In the genomic region with DNA sequence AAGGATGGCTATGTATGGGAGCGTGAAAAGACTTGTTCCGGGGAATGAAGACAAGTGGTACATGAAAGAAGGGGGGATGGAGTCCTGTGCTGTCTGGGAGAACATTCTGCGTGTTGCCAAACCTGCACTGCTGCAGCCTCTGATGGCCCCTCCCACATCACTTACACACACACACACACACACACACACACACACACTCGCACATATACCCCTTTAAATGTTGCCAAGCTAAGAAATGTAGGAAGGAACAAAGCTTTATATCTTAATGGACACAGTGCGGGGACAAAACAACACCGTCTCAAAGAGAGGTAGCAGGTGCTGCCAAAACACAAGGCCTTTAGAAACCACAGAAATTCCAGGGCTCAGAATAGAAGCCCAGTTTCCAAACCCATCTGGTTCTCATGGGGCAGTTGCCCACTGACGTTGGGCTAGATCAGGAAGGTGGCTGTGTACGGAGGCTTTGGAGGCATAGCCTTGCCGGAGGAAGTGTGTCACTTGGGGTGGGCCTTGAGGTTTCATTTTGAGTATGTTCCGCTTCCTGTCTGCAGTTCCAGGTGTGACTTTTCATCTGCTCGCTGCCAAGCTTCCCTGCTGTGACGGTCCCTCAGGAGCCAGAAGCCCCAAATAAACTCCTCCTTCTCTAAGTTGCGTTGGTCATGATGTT, we compare ENCODE assay signal across 9 mouse cellular contexts. TPM values are rescaled to one million over a fixed set of nuclear protein-coding genes. Genes with fewer than 3 reads are reported as not detected.
DNase-seq lines count a peak whose midpoint lies in the region; ATAC-seq lines count a peak whose summit lies in the region.
"Had no signal": no experiment of that assay in that cellular context is flagged by ENCODE, and none has a peak within 500 bp of the region (broad histone marks: within the 10 kb centered on the region; RNA-seq: fewer than 3 reads in every experiment).

No protein-coding gene starts in this region.

- H3K4me3 ChIP-seq in hindbrain, embryonic 15.5 days, result no peak overlapping the region
- H3K4me3 ChIP-seq in hindbrain, embryonic 12.5 days, result no peak overlapping the region
- H3K4me3 ChIP-seq: liver, embryonic 12.5 days had no signal

- peaks cover 41% of the 10 kb centered on the region for H3K4me1 ChIP-seq in hindbrain, embryonic 15.5 days (replicated peaks)
- H3K4me1 ChIP-seq in hindbrain, embryonic 12.5 days, result peaks cover 24% of the 10 kb centered on the region
- H3K4me1 ChIP-seq: liver, embryonic 12.5 days had no signal

- DNase-seq in T-cell, adult 2 months (ENCODE audit: low spot score), result peak; percentile 60
- peak; percentile 86 for DNase-seq in induced T-regulatory cell, adult 2 months (ENCODE audit: low read depth)
- peak; percentile 10 to 44 for DNase-seq in spleen, postnatal 10 days (ENCODE audit: low spot score in 2 of 2)
- no peak for DNase-seq in cerebellum, adult 11-12 months
- no peak for DNase-seq in adrenal gland, postnatal 36 days
- DNase-seq in urinary bladder, postnatal 14 days (ENCODE audit: low spot score), result no peak

- H3K27ac ChIP-seq in hindbrain, embryonic 15.5 days (replicated peaks), result peak overlapping the region; percentile 82
- no peak overlapping the region for H3K27ac ChIP-seq in hindbrain, embryonic 12.5 days
- H3K27ac ChIP-seq: liver, embryonic 12.5 days had no signal

- H3K4me2 ChIP-seq in hindbrain, embryonic 15.5 days, result no peak overlapping the region
- H3K4me2 ChIP-seq in hindbrain, embryonic 12.5 days (replicated peaks), result no peak overlapping the region
- H3K4me2 ChIP-seq: liver, embryonic 12.5 days had no signal

- H3K36me3 ChIP-seq in hindbrain, embryonic 15.5 days, result peaks cover 10% of the 10 kb centered on the region; the same call in 1 of the 2 replicates
- 0 out of 2 replicates have a peak, but pooled peaks cover 4% of the 10 kb centered on the region for H3K36me3 ChIP-seq in hindbrain, embryonic 12.5 days
- H3K36me3 ChIP-seq: liver, embryonic 12.5 days had no signal

- no peaks in the 10 kb centered on the region for H3K27me3 ChIP-seq in hindbrain, embryonic 15.5 days
- no peaks in the 10 kb centered on the region for H3K27me3 ChIP-seq in hindbrain, embryonic 12.5 days
- H3K27me3 ChIP-seq: liver, embryonic 12.5 days had no signal

- no peak overlapping the region for H3K9ac ChIP-seq in hindbrain, embryonic 15.5 days
- H3K9ac ChIP-seq in hindbrain, embryonic 12.5 days, result no peak overlapping the region
- H3K9ac ChIP-seq: liver, embryonic 12.5 days had no signal

- ATAC-seq in hindbrain, embryonic 15.5 days (ENCODE audit: low FRiP score, low read depth), result no peak; the same call in 1 of the 2 replicates
- ATAC-seq in hindbrain, embryonic 12.5 days (ENCODE audit: low FRiP score), result no peak
- ATAC-seq: liver, embryonic 12.5 days had no signal

- 73% methylated on average over 13 of the region's 13 CpGs for WGBS in hindbrain, embryonic 15.5 days
- WGBS in hindbrain, embryonic 12.5 days, result 83% methylated on average over 13 of the region's 13 CpGs

- no peaks in the 10 kb centered on the region for H3K9me3 ChIP-seq in hindbrain, embryonic 15.5 days
- H3K9me3 ChIP-seq in hindbrain, embryonic 12.5 days (replicated peaks), result no peaks in the 10 kb centered on the region
- H3K9me3 ChIP-seq: liver, embryonic 12.5 days had no signal

RNA-seq across cellular contexts. Expression of a gene that starts 28.5 kb away (rescaled TPM):
- 25.6 and 28.9 TPM in 2 replicates for polyA plus RNA-seq in hindbrain, embryonic 15.5 days (2015; fragmentation: Nextera tagmentation; extraction: Ambion mirVana)
- 10.6 and 11.1 TPM in 2 replicates for polyA plus RNA-seq in hindbrain, embryonic 12.5 days (2016; fragmentation: Nextera tagmentation; extraction: Ambion mirVana)
- under 1 TPM; 0.17 to 0.40 TPM for total RNA-seq in adrenal gland, postnatal 36 days (2021)

RNA-seq across cellular contexts. Expression of a gene that starts 41.3 kb away (rescaled TPM):
- 0.35 and 0.47 TPM in 2 replicates for polyA plus RNA-seq in hindbrain, embryonic 15.5 days (2015; fragmentation: Nextera tagmentation; extraction: Ambion mirVana)
- polyA plus RNA-seq in hindbrain, embryonic 12.5 days (2016; fragmentation: Nextera tagmentation; extraction: Ambion mirVana), result 0.23 and 0.55 TPM in 2 replicates
- 1 to 10 TPM; 3.1 to 4.0 TPM for total RNA-seq in adrenal gland, postnatal 36 days (2021)

RNA-seq across cellular contexts. Expression of a gene that starts 41.7 kb away (rescaled TPM):
- 20.4 and 20.8 TPM in 2 replicates for polyA plus RNA-seq in hindbrain, embryonic 15.5 days (2015; fragmentation: Nextera tagmentation; extraction: Ambion mirVana)
- polyA plus RNA-seq in hindbrain, embryonic 12.5 days (2016; fragmentation: Nextera tagmentation; extraction: Ambion mirVana), result 24.3 and 24.5 TPM in 2 replicates
- total RNA-seq in adrenal gland, postnatal 36 days (2021), result 10 to 100 TPM; 38.0 to 41.7 TPM

RNA-seq across cellular contexts. Expression of a gene that starts 48.6 kb away (rescaled TPM):
- polyA plus RNA-seq in hindbrain, embryonic 15.5 days (2015; fragmentation: Nextera tagmentation; extraction: Ambion mirVana), result 20.0 and 21.3 TPM in 2 replicates
- polyA plus RNA-seq in hindbrain, embryonic 12.5 days (2016; fragmentation: Nextera tagmentation; extraction: Ambion mirVana), result 15.7 and 16.2 TPM in 2 replicates
- total RNA-seq in adrenal gland, postnatal 36 days (2021), result 10 to 100 TPM; 14.5 to 16.9 TPM

Comparison
In these comparisons a context has a peak if more than half of its experiments do, and no peak if none do; other contexts are left out.
1. DNase-seq: peak in T-cell, adult 2 months (single experiment), induced T-regulatory cell, adult 2 months (single experiment) and spleen, postnatal 10 days (2 of 2); none in cerebellum, adult 11-12 months (single experiment), adrenal gland, postnatal 36 days (0 of 2) and urinary bladder, postnatal 14 days (single experiment).